Mouse (Mus musculus) heart, postnatal 25 days (tissue): ENCODE measurements at regions not wholly inside any gene's neighbourhood (a gene's known extent, or its start where the extent isn't known, plus 50 kb on each side); places are given as distances from the start of the nearest gene placed in this dataset.
A peak's percentile ranks its signal among the peaks of the same experiment; 100 is the strongest.
"Not testable (repeated sequence)": the region's sequence is repeated elsewhere in the genome, so short reads cannot be mapped to it uniquely, and the experiment has no call there.

Source experiments
- DNase-seq: peaks from one replicate; pipeline ENCODE4 v3.0.0; 2022; ENCODE audit warnings: low spot score
- intact Hi-C: fragments of 180-260 bp; cut with DNase I; formaldehyde crosslinking; loops from one replicate; pipeline ENCODE4 v1.15.1; 2025

- intact Hi-C loops = no loop called here
- peak; percentile 29 for DNase-seq
Observed at GRCm38 (mm10) chr6:31011407-31012020, 52.6 kb upstream of the Klf14 start.

GRCm38 (mm10) chr6:31016566-31016965, 57.7 kb upstream of the Klf14 start:
- intact Hi-C loops = no loop called here
- no peak for DNase-seq

- DNase-seq = no peak
- intact Hi-C loops = no loop called here
Observed at GRCm38 (mm10) chr6:31021776-31022175, 62.9 kb upstream of the Klf14 start.

DNA sequence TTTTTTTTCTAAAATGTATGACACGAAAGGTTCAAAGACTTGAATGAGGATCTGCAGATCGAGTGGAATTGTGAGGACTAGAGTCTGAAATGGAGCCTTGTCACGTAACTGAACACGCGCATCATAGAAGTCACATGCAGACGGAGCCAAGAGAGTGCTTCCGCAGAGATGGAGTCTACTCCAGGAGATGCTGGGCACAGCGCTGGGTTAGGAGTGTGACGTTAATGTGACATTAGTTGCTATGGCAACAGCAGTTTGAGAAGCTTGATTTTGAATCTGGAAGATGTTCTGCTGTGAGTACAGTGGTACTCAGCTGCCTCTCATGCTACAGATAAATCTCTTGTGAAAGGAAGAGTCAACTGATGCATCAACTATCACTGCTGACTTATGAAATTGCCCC, 70.9 kb upstream of the Klf14 start:
- no peak for DNase-seq
- intact Hi-C loops = loop anchor here (5.0 kb wide), 1 partner anchor 627 kb away; the partner anchor contains the start of gene Klhdc10

DNA sequence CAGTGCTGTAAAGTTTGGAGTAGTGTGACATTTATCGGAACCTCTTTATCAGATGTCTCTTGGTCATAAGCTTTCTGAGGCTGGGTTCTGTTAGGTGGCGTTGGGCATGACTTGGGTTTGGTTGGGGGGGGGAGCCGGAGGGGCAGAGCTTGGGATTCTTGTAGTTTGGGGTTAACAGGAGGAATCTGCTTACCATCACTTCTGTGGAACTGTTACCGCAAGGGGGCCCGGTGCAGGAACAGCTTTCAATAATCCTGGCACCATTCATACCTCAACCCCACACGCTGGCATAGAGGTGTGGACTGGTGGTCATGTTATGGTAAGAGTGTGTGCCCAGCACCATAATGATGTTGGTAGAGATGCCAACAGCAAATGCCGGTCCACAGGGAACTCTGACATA, 72.1 kb upstream of the Klf14 start:
- intact Hi-C loops = loop anchor here (5.0 kb wide), 1 partner anchor 629 kb away; the partner anchor contains the start of gene Klhdc10

GRCm38 (mm10) chr6:31032147-31032546, 73.3 kb upstream of the Klf14 start:
- intact Hi-C loops = loop anchor here (2.0 to 5.0 kb wide), 2 partner anchors 49 to 630 kb away; partner anchors contain the start of gene Klhdc10

More for the DNA sequence above, 72.1 kb upstream of the Klf14 start:
- DNase-seq = no peak

DNA sequence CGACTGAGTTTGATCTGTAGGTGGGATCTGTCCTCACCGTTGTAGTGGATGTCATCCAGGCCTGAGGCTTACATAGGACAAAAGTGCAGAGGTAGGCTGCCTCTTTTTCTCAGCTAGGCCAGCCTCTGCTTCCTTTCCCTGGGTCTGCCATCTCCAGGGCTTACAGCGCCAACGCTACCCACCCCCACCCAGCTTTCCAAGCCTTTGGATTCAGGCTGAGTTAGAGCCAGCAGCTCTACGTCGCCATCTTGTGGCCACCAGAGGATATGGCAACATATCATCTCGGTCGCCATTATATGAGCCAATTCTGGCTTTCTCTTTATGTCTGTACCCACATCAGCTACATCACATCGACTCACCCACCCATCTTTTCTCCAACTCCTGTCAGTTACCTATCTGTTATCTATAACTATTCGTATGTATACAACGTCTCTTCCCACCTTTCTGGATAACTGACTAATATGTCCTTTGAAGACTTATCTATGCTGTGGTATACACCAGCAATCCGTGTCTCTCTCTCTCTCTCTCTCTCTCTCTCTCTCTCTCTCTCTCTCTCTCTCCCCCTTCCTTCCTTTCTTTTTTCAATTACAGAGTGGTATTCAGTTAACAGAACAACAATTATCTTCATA, 74.2 kb upstream of the Klf14 start:
- intact Hi-C loops = loop anchor here (2.0 to 5.0 kb wide), 2 partner anchors 50 to 631 kb away; partner anchors contain the start of gene Klhdc10
- no peak for DNase-seq

More at GRCm38 (mm10) chr6:31032147-31032546, 73.3 kb upstream of the Klf14 start:
- DNase-seq = no peak

- intact Hi-C loops = loop anchor here (5.0 kb wide), 1 partner anchor 632 kb away; the partner anchor contains the start of gene Klhdc10
- DNase-seq = no peak
Observed at GRCm38 (mm10) chr6:31034796-31035195, 75.9 kb upstream of the Klf14 start.

DNA sequence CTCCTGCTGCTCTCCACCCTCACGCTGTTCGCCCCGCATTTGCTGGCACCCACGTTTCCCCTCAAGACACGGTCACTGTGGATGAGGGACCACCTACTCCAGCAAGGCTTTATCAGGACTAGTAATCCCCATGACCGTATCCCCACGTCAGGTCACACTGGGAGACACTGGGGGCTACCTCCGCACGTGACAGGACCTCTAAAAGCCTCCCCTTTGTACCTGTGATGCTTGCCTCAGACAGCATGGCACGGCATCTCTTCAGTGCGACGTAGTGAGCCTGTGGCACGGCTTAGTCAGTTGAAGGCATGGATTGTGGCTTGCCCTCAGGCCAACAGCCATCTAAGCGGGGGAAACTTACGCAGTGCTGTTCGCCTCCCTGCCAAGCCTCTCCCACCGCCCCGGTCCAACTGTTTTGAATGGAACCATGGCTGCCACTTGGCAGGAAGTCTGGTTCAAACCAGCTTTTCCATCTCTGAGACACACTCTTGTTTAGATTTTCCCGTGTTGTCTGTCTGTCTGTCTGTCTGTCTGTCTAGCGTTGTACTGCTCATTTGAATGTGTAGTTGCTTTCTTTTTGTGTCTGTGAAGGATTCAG, 79.0 kb upstream of the Klf14 start:
- intact Hi-C loops = no loop called here
- peak; percentile 22 for DNase-seq

GRCm38 (mm10) chr6:31038445-31038844, 79.6 kb upstream of the Klf14 start:
- intact Hi-C loops, DNase-seq: not testable (repeated sequence)

GRCm38 (mm10) chr6:31039485-31039884, 80.6 kb upstream of the Klf14 start:
- intact Hi-C loops = no loop called here
- no peak for DNase-seq

GRCm38 (mm10) chr6:31040783-31041182, 81.9 kb upstream of the Klf14 start:
- intact Hi-C loops = no loop called here
- no peak for DNase-seq

GRCm38 (mm10) chr6:31043368-31043767, 84.5 kb upstream of the Klf14 start:
- intact Hi-C loops = no loop called here
- no peak for DNase-seq

GRCm38 (mm10) chr6:31043919-31044318, 85.0 kb upstream of the Klf14 start:
- no peak for DNase-seq
- intact Hi-C loops = no loop called here

GRCm38 (mm10) chr6:31046197-31046596, 87.3 kb upstream of the Klf14 start:
- intact Hi-C loops = no loop called here
- DNase-seq = no peak

DNA sequence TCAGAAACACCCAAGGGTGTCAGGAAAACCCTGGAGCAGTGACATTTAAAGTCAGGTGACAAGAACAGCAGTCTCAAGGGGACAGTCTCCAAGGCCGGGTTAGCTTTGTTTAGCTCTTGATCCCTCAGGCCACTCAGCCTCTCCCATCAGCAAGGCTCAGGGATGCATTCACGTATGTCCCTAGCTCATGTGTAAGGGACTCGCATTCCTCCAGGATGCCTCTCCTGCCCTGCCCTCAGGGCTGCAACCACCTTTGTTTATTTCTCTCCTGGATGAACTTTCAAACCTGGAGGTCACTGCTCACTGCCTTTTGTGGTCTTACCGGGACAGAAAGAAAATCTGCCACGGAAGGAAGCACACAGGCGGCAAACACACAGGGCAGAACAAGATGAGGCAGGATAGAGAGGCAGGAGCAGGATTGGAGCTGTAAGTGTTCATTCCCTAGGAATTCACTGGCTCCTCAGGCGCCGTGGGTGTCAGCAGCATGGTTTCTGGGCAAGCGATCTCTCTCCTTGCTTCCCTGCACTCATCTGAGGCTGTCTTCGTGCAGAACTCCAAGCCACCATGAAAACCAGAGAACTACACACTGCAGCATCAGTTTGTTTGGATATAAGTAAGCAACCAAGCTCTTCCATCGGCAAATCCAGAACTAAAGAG, 90.2 kb upstream of the Klf14 start:
- intact Hi-C loops = no loop called here
- DNase-seq = no peak

DNA sequence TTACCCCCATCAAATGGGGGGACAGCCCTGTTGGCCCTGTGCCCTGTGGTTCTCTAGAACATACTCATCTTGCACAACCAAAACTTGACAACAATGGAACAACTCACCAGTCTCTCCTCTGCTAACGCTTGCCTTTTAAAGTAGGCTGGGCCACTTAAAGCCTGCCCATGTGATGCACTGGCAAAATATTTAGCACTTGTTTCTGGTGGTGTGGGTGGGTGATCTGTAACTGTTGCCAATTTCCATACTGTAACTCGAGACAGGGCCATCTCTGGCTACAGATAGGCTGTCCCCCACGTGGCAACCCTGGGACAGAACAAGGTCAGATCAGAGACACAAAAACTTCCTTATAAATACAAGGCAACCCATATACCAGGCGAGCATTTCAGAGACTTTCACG, 92.0 kb upstream of the Klf14 start:
- intact Hi-C loops = no loop called here
- no peak for DNase-seq

- DNase-seq = no peak
- intact Hi-C loops = no loop called here
Observed at GRCm38 (mm10) chr6:31051771-31052170, 92.9 kb upstream of the Klf14 start.

DNA sequence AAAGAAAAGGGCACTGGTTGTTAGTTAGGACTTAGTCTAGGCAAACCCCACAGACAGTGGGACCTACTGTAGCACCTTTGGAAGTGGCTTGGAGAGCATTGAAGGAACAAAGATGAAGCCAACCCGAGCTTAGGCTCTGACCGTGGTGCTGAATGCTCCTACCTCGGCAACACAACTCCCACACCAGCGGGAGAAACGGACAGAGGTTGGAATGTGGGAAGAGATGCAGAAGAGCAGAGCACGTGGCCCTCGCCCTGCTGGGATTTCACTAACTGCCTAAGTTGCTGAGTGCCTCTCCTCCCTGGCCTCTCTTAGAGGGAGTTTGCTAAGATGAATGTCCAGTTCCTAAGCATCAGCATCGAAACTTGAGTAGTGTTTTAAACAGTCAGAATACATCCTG, 94.1 kb upstream of the Klf14 start:
- intact Hi-C loops = no loop called here
- no peak for DNase-seq

- intact Hi-C loops = no loop called here
- DNase-seq = no peak
Observed at GRCm38 (mm10) chr6:31056786-31057566, 98.1 kb upstream of the Klf14 start.
